Mouse (Mus musculus): ENCODE results near the gene Clcf1. TPM values are rescaled to one million over a fixed set of nuclear protein-coding genes. Genes with fewer than 3 reads are reported as not detected.

Clcf1 gene
- 3.0 TPM for polyA plus RNA-seq (2014; fragmentation: Illumina TruSeq; extraction: RNeasy Lipid Tissue Mini Kit (QIAGEN cat#74804); ENCODE audit: low read depth, low replicate concordance)

GRCm38 (mm10) chr19:4214071-4214770, at the start of gene Clcf1, which contains the start of gene AC109138.7:
Clcf1 (plus strand) TSS chr19:4214238.
AC109138.7 (plus strand) TSS chr19:4214357.

GRCm38 (mm10) chr19:4175368-4175947, 38.6 kb upstream of the Clcf1 start, which contains the start of gene Carns1:
Carns1 (minus strand) TSS chr19:4175479.

GRCm38 (mm10) chr19:4190831-4191334, 23.2 kb upstream of the Clcf1 start, which contains the start of gene Tbc1d10c:
Tbc1d10c (minus strand) TSS chr19:4191284.

GRCm38 (mm10) chr19:4191528-4192250, 22.3 kb upstream of the Clcf1 start, which contains the start of gene Ppp1ca:
Ppp1ca (plus strand) TSS chr19:4192065.

GRCm38 (mm10) chr19:4201291-4201909, 12.6 kb upstream of the Clcf1 start, which contains the start of gene Rad9a:
Rad9a (minus strand) TSS chr19:4201662.

GRCm38 (mm10) chr19:4231253-4232185, 17.5 kb downstream of the Clcf1 start, which contains the start of gene Pold4:
Pold4 (plus strand) TSS chr19:4231899.

GRCm38 (mm10) chr19:4268566-4269361, 54.7 kb downstream of the Clcf1 start, which contains the start of gene Ssh3:
Ssh3 (minus strand) TSS chr19:4269180.

Other genes with a start within 250 kb of the Clcf1 start
- 0.37 TPM for gene Aldh3b2, start 241.9 kb upstream of the Clcf1 start, polyA plus RNA-seq (2014; fragmentation: Illumina TruSeq; extraction: RNeasy Lipid Tissue Mini Kit (QIAGEN cat#74804); ENCODE audit: low read depth, low replicate concordance)
- gene Acy3, start 227.7 kb upstream of the Clcf1 start, polyA plus RNA-seq (2014; fragmentation: Illumina TruSeq; extraction: RNeasy Lipid Tissue Mini Kit (QIAGEN cat#74804); ENCODE audit: low read depth, low replicate concordance): 51.1 TPM
- not detected for gene Tbx10, start 221.5 kb upstream of the Clcf1 start, polyA plus RNA-seq (2014; fragmentation: Illumina TruSeq; extraction: RNeasy Lipid Tissue Mini Kit (QIAGEN cat#74804); ENCODE audit: low read depth, low replicate concordance)
- gene Nudt8, start 213.7 kb upstream of the Clcf1 start, polyA plus RNA-seq (2014; fragmentation: Illumina TruSeq; extraction: RNeasy Lipid Tissue Mini Kit (QIAGEN cat#74804); ENCODE audit: low read depth, low replicate concordance): 167 TPM
- 9.5 TPM for gene Gm49405, start 213.6 kb upstream of the Clcf1 start, polyA plus RNA-seq (2014; fragmentation: Illumina TruSeq; extraction: RNeasy Lipid Tissue Mini Kit (QIAGEN cat#74804); ENCODE audit: low read depth, low replicate concordance)
- gene Doc2g, start 210.9 kb upstream of the Clcf1 start, polyA plus RNA-seq (2014; fragmentation: Illumina TruSeq; extraction: RNeasy Lipid Tissue Mini Kit (QIAGEN cat#74804); ENCODE audit: low read depth, low replicate concordance): 265 TPM
- 979 TPM for gene Ndufv1, start 201.4 kb upstream of the Clcf1 start, polyA plus RNA-seq (2014; fragmentation: Illumina TruSeq; extraction: RNeasy Lipid Tissue Mini Kit (QIAGEN cat#74804); ENCODE audit: low read depth, low replicate concordance)
- 343 TPM for gene Gstp1, start 176.3 kb upstream of the Clcf1 start, polyA plus RNA-seq (2014; fragmentation: Illumina TruSeq; extraction: RNeasy Lipid Tissue Mini Kit (QIAGEN cat#74804); ENCODE audit: low read depth, low replicate concordance)
- 33.1 TPM for gene Gstp2, start 168.2 kb upstream of the Clcf1 start, polyA plus RNA-seq (2014; fragmentation: Illumina TruSeq; extraction: RNeasy Lipid Tissue Mini Kit (QIAGEN cat#74804); ENCODE audit: low read depth, low replicate concordance)
- not detected for gene Gstp3, start 154.7 kb upstream of the Clcf1 start, polyA plus RNA-seq (2014; fragmentation: Illumina TruSeq; extraction: RNeasy Lipid Tissue Mini Kit (QIAGEN cat#74804); ENCODE audit: low read depth, low replicate concordance)
- not detected for gene Cabp2, start 132.7 kb upstream of the Clcf1 start, polyA plus RNA-seq (2014; fragmentation: Illumina TruSeq; extraction: RNeasy Lipid Tissue Mini Kit (QIAGEN cat#74804); ENCODE audit: low read depth, low replicate concordance)
- 40.5 TPM for gene Cdk2ap2, start 117.1 kb upstream of the Clcf1 start, polyA plus RNA-seq (2014; fragmentation: Illumina TruSeq; extraction: RNeasy Lipid Tissue Mini Kit (QIAGEN cat#74804); ENCODE audit: low read depth, low replicate concordance)
- 21.9 TPM for gene Pitpnm1, start 114.2 kb upstream of the Clcf1 start, polyA plus RNA-seq (2014; fragmentation: Illumina TruSeq; extraction: RNeasy Lipid Tissue Mini Kit (QIAGEN cat#74804); ENCODE audit: low read depth, low replicate concordance)
- 71.4 TPM for gene Aip, start 88.4 kb upstream of the Clcf1 start, polyA plus RNA-seq (2014; fragmentation: Illumina TruSeq; extraction: RNeasy Lipid Tissue Mini Kit (QIAGEN cat#74804); ENCODE audit: low read depth, low replicate concordance)
- not detected for gene Gpr152, start 74.5 kb upstream of the Clcf1 start, polyA plus RNA-seq (2014; fragmentation: Illumina TruSeq; extraction: RNeasy Lipid Tissue Mini Kit (QIAGEN cat#74804); ENCODE audit: low read depth, low replicate concordance)
- gene Cabp4, start 70.2 kb upstream of the Clcf1 start, polyA plus RNA-seq (2014; fragmentation: Illumina TruSeq; extraction: RNeasy Lipid Tissue Mini Kit (QIAGEN cat#74804); ENCODE audit: low read depth, low replicate concordance): not detected
- gene Coro1b, start 65.6 kb upstream of the Clcf1 start, polyA plus RNA-seq (2014; fragmentation: Illumina TruSeq; extraction: RNeasy Lipid Tissue Mini Kit (QIAGEN cat#74804); ENCODE audit: low read depth, low replicate concordance): 54.9 TPM
- gene Ptprcap, start 60.6 kb upstream of the Clcf1 start, polyA plus RNA-seq (2014; fragmentation: Illumina TruSeq; extraction: RNeasy Lipid Tissue Mini Kit (QIAGEN cat#74804); ENCODE audit: low read depth, low replicate concordance): 1.1 TPM
- 26.9 TPM for gene Rps6kb2, start 50.9 kb upstream of the Clcf1 start, polyA plus RNA-seq (2014; fragmentation: Illumina TruSeq; extraction: RNeasy Lipid Tissue Mini Kit (QIAGEN cat#74804); ENCODE audit: low read depth, low replicate concordance)
- 49.6 TPM for gene Carns1, start 38.8 kb upstream of the Clcf1 start, polyA plus RNA-seq (2014; fragmentation: Illumina TruSeq; extraction: RNeasy Lipid Tissue Mini Kit (QIAGEN cat#74804); ENCODE audit: low read depth, low replicate concordance)
- 22.6 TPM for gene Tbc1d10c, start 23.0 kb upstream of the Clcf1 start, polyA plus RNA-seq (2014; fragmentation: Illumina TruSeq; extraction: RNeasy Lipid Tissue Mini Kit (QIAGEN cat#74804); ENCODE audit: low read depth, low replicate concordance)
- gene Ppp1ca, start 22.2 kb upstream of the Clcf1 start, polyA plus RNA-seq (2014; fragmentation: Illumina TruSeq; extraction: RNeasy Lipid Tissue Mini Kit (QIAGEN cat#74804); ENCODE audit: low read depth, low replicate concordance): 318 TPM
- 6.4 TPM for gene Rad9a, start 12.6 kb upstream of the Clcf1 start, polyA plus RNA-seq (2014; fragmentation: Illumina TruSeq; extraction: RNeasy Lipid Tissue Mini Kit (QIAGEN cat#74804); ENCODE audit: low read depth, low replicate concordance)
- gene AC109138.7, start 119 bp downstream of the Clcf1 start, polyA plus RNA-seq (2014; fragmentation: Illumina TruSeq; extraction: RNeasy Lipid Tissue Mini Kit (QIAGEN cat#74804); ENCODE audit: low read depth, low replicate concordance): not detected
- 21.7 TPM for gene Pold4, start 17.7 kb downstream of the Clcf1 start, polyA plus RNA-seq (2014; fragmentation: Illumina TruSeq; extraction: RNeasy Lipid Tissue Mini Kit (QIAGEN cat#74804); ENCODE audit: low read depth, low replicate concordance)
- gene Ssh3, start 54.9 kb downstream of the Clcf1 start, polyA plus RNA-seq (2014; fragmentation: Illumina TruSeq; extraction: RNeasy Lipid Tissue Mini Kit (QIAGEN cat#74804); ENCODE audit: low read depth, low replicate concordance): 11.7 TPM
- gene Ankrd13d, start 68.9 kb downstream of the Clcf1 start, polyA plus RNA-seq (2014; fragmentation: Illumina TruSeq; extraction: RNeasy Lipid Tissue Mini Kit (QIAGEN cat#74804); ENCODE audit: low read depth, low replicate concordance): 0.97 TPM
- 50.7 TPM for gene Grk2, start 92.0 kb downstream of the Clcf1 start, polyA plus RNA-seq (2014; fragmentation: Illumina TruSeq; extraction: RNeasy Lipid Tissue Mini Kit (QIAGEN cat#74804); ENCODE audit: low read depth, low replicate concordance)
- 33.8 TPM for gene Kdm2a, start 184.0 kb downstream of the Clcf1 start, polyA plus RNA-seq (2014; fragmentation: Illumina TruSeq; extraction: RNeasy Lipid Tissue Mini Kit (QIAGEN cat#74804); ENCODE audit: low read depth, low replicate concordance)
- gene Rhod, start 225.2 kb downstream of the Clcf1 start, polyA plus RNA-seq (2014; fragmentation: Illumina TruSeq; extraction: RNeasy Lipid Tissue Mini Kit (QIAGEN cat#74804); ENCODE audit: low read depth, low replicate concordance): 5.0 TPM

All from heart, adult 10 weeks (tissue).